Mouse (Mus musculus) layer of hippocampus, postnatal 36 days (tissue): ENCODE data around the gene Nudt6. TPM values are rescaled to one million over a fixed set of nuclear protein-coding genes. Genes with fewer than 3 reads are reported as not detected.

Experiments used
- DNase-seq, 2 experiments: peaks; one replicate each; pipeline ENCODE4 v3.0.0; 2022
- total RNA-seq, 2 experiments: library from RNA; stranded (reverse); gene quantifications; 2 replicates each; pipeline ENCODE4 v1.2.3; 2021

Gene Nudt6
- total RNA-seq = 1 to 10 TPM; 4.5 to 5.4 TPM

- peak; percentile 88 for DNase-seq
Measured at GRCm38 (mm10) chr3:37420072-37420471, at the start of gene Nudt6. Nudt6 (minus strand) TSS chr3:37420211.

GRCm38 (mm10) chr3:37469353-37469752, 49.3 kb upstream of the Nudt6 start:
- DNase-seq = no peak

- no peak for DNase-seq
Measured at GRCm38 (mm10) chr3:37468170-37468569, 48.2 kb upstream of the Nudt6 start.

- no peak for DNase-seq
Measured at GRCm38 (mm10) chr3:37455992-37456391, 36.0 kb upstream of the Nudt6 start.

GRCm38 (mm10) chr3:37443409-37443808, 23.4 kb upstream of the Nudt6 start:
- no peak for DNase-seq

GRCm38 (mm10) chr3:37439770-37440169, 19.8 kb upstream of the Nudt6 start:
- DNase-seq = no peak

GRCm38 (mm10) chr3:37430359-37430758, 10.3 kb upstream of the Nudt6 start:
- no peak for DNase-seq

- no peak for DNase-seq
Measured at GRCm38 (mm10) chr3:37426069-37426468, 6.1 kb upstream of the Nudt6 start.

GRCm38 (mm10) chr3:37421179-37421578, 1.2 kb upstream of the Nudt6 start:
- no peak for DNase-seq

GRCm38 (mm10) chr3:37420641-37421040, 630 bp upstream of the Nudt6 start:
- DNase-seq = peak; percentile 14 to 29

GRCm38 (mm10) chr3:37419458-37419991, 486 bp downstream of the Nudt6 start, which contains the start of gene Spata5:
Spata5 (plus strand) TSS chr3:37419896.
- peak; percentile 93 for DNase-seq

GRCm38 (mm10) chr3:37418961-37419457, 1.0 kb downstream of the Nudt6 start:
- peak in 1 of 2 experiments; percentile 68 for DNase-seq

- DNase-seq = no peak
Measured at GRCm38 (mm10) chr3:37418341-37418740, 1.7 kb downstream of the Nudt6 start.

- DNase-seq = peak; percentile 71 to 72
Measured at GRCm38 (mm10) chr3:37414413-37414960, 5.5 kb downstream of the Nudt6 start.

GRCm38 (mm10) chr3:37413446-37413845, 6.6 kb downstream of the Nudt6 start:
- DNase-seq = no peak

- DNase-seq = no peak
Measured at GRCm38 (mm10) chr3:37407598-37407997, 12.4 kb downstream of the Nudt6 start.

GRCm38 (mm10) chr3:37401729-37402610, 18.0 kb downstream of the Nudt6 start:
- DNase-seq = no peak

GRCm38 (mm10) chr3:37398661-37399395, 21.2 kb downstream of the Nudt6 start:
- no peak for DNase-seq

- no peak for DNase-seq
Measured at GRCm38 (mm10) chr3:37397646-37398045, 22.4 kb downstream of the Nudt6 start.

GRCm38 (mm10) chr3:37396930-37397608, 22.9 kb downstream of the Nudt6 start:
- no peak for DNase-seq

GRCm38 (mm10) chr3:37387310-37387709, 32.7 kb downstream of the Nudt6 start:
- DNase-seq = no peak
